Mouse (Mus musculus): ENCODE results near the gene Ifna14. TPM values are rescaled to one million over a fixed set of nuclear protein-coding genes. Genes with fewer than 3 reads are reported as not detected.

The Ifna14 gene
- total RNA-seq (2023), result not detected

GRCm38 (mm10) chr4:88571698-88572097 lies at the start of gene Ifna14:
Ifna14 (minus strand) TSS chr4:88571798.

GRCm38 (mm10) chr4:88603276-88603675 lies 31.7 kb upstream of the Ifna14 start, which contains the start of gene Ifna12:
Ifna12 (minus strand) TSS chr4:88603376.

GRCm38 (mm10) chr4:88592285-88592684 lies 20.7 kb upstream of the Ifna14 start, which contains the start of gene Ifna9:
Ifna9 (minus strand) TSS chr4:88592385.

GRCm38 (mm10) chr4:88558145-88558544 lies 13.5 kb downstream of the Ifna14 start, which contains the start of gene Ifna15:
Ifna15 (minus strand) TSS chr4:88558245.

GRCm38 (mm10) chr4:88522674-88523073 lies 48.9 kb downstream of the Ifna14 start, which contains the start of gene Ifnb1:
Ifnb1 (minus strand) TSS chr4:88522774.

Other genes with a start within 250 kb of the Ifna14 start
- gene Hacd4, start 132.9 kb downstream of the Ifna14 start, total RNA-seq (2023), result 10 to 100 TPM; 80.1 to 87.5 TPM
- gene Ifnb1, start 49.0 kb downstream of the Ifna14 start, total RNA-seq (2023), result not detected
- gene Ifna15, start 13.6 kb downstream of the Ifna14 start, total RNA-seq (2023), result not detected
- not detected for gene Ifna9, start 20.6 kb upstream of the Ifna14 start, total RNA-seq (2023)
- not detected for gene Ifna12, start 31.6 kb upstream of the Ifna14 start, total RNA-seq (2023)
- not detected for gene C87499, start 62.6 kb upstream of the Ifna14 start, total RNA-seq (2023)
- not detected for gene Ifna13, start 72.7 kb upstream of the Ifna14 start, total RNA-seq (2023)
- not detected for gene Ifna16, start 105.1 kb upstream of the Ifna14 start, total RNA-seq (2023)
- gene Ifna2, start 112.1 kb upstream of the Ifna14 start, total RNA-seq (2023), result not detected
- gene Ifnab, start 119.6 kb upstream of the Ifna14 start, total RNA-seq (2023), result not detected
- under 1 TPM in 1 of 2 experiments, not detected in 1; 0.40 TPM for gene Gm26566, start 150.0 kb upstream of the Ifna14 start, total RNA-seq (2023)
- gene Klhl9, start 150.7 kb upstream of the Ifna14 start, total RNA-seq (2023), result 10 to 100 TPM; 51.0 to 52.2 TPM
- not detected for gene Gm13271, start 183.1 kb upstream of the Ifna14 start, total RNA-seq (2023)
- gene Gm13283, start 188.3 kb upstream of the Ifna14 start, total RNA-seq (2023), result not detected
- gene Gm13290, start 202.0 kb upstream of the Ifna14 start, total RNA-seq (2023), result not detected
- not detected for gene Gm13289, start 205.1 kb upstream of the Ifna14 start, total RNA-seq (2023)
- not detected for gene Gm13272, start 208.1 kb upstream of the Ifna14 start, total RNA-seq (2023)
- under 1 TPM in 1 of 2 experiments, not detected in 1; 0.70 TPM for gene Ifnz, start 210.3 kb upstream of the Ifna14 start, total RNA-seq (2023)
- gene Gm13276, start 213.9 kb upstream of the Ifna14 start, total RNA-seq (2023), result not detected
- not detected for gene Gm13277, start 216.8 kb upstream of the Ifna14 start, total RNA-seq (2023)
- not detected for gene Gm13278, start 219.8 kb upstream of the Ifna14 start, total RNA-seq (2023)
- gene Gm13275, start 222.7 kb upstream of the Ifna14 start, total RNA-seq (2023), result not detected
- not detected for gene Gm13279, start 225.6 kb upstream of the Ifna14 start, total RNA-seq (2023)
- gene Gm13285, start 227.9 kb upstream of the Ifna14 start, total RNA-seq (2023), result under 1 TPM in 1 of 2 experiments, not detected in 1; 0.29 TPM
- not detected for gene Gm13287, start 231.5 kb upstream of the Ifna14 start, total RNA-seq (2023)
- gene Gm13288, start 233.7 kb upstream of the Ifna14 start, total RNA-seq (2023), result not detected
- gene Ifna7, start 244.4 kb upstream of the Ifna14 start, total RNA-seq (2023), result not detected
- not detected for gene Ifna11, start 248.2 kb upstream of the Ifna14 start, total RNA-seq (2023)

Data from neutrophil, adult 83 days (primary cell).